Mouse (Mus musculus) brain, embryonic 14.5 days (tissue): ENCODE data around the gene Relch.
A peak's percentile ranks its signal among the peaks of the same experiment; 100 is the strongest.

Experiments
- CTCF ChIP-seq: fragments of 200-500 bp; IDR thresholded peaks from 2 replicates; pipeline ENCODE4 v1.5.1; 2012; ENCODE audit warnings: inconsistent platforms, mild to moderate bottlenecking, moderate library complexity, borderline replicate concordance; ENCODE audit not compliant: insufficient read depth, insufficient read length; ENCODE audit errors: extremely low read depth
- POLR2A ChIP-seq: fragments of 200-500 bp; IDR thresholded peaks from 2 replicates; pipeline ENCODE4 v1.6.1; 2012; ENCODE audit warnings: mild to moderate bottlenecking, inconsistent platforms, borderline replicate concordance; ENCODE audit not compliant: poor library complexity, insufficient read depth, insufficient read length, severe bottlenecking; ENCODE audit errors: extremely low read depth

GRCm38 (mm10) chr1:105663171-105663961 is at the start of gene Relch, which contains the start of gene Pign:
- TF ChIP-seq CTCF (peak; percentile 28; the same call in 1 of the 2 replicates), POLR2A (peak; percentile 72; the same call in 1 of the 2 replicates)
